Comparison of ENCODE assay signal across 15 mouse cellular contexts in the genomic region with DNA sequence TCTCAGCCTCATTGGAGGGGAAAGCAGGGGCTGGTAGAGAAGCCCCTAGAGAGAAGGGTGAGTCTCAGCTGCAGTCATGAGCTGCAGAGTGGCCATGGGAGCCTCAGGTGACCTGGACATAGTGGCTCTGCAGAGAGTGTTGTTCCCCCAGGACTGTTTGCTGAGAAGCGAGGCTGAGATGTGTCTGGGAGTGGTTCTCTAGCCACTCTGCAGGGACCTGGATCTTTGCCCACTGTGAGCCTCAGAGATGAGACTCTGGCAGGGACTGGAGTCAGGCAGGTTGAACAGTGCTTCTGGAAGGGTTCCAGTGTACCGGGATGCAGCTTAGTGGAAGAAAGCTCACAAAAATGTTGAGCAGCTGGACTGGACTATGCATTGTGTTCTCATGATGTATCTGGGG.
DNase-seq lines count a peak whose midpoint lies in the region; ATAC-seq lines count a peak whose summit lies in the region.
"Had no signal": no experiment of that assay in that cellular context is flagged by ENCODE, and none has a peak within 500 bp of the region (broad histone marks: within the 10 kb centered on the region; RNA-seq: fewer than 3 reads in every experiment).

No protein-coding gene starts in this region.

- H3K27ac ChIP-seq in embryonic facial prominence, embryonic 14.5 days (replicated peaks; ENCODE audit: low read depth, low read length): no peak overlapping the region
- no peak overlapping the region for H3K27ac ChIP-seq in embryonic facial prominence, embryonic 10.5 days (replicated peaks)
- H3K27ac ChIP-seq in midbrain, embryonic 11.5 days (ENCODE audit: low read depth, low read length): no peak overlapping the region
- no peak overlapping the region for H3K27ac ChIP-seq in midbrain, embryonic 16.5 days (ENCODE audit: low read length)
- H3K27ac ChIP-seq: forebrain, embryonic 12.5 days; neural tube, embryonic 12.5 days had no signal

- no peaks in the 10 kb centered on the region for H3K36me3 ChIP-seq in embryonic facial prominence, embryonic 14.5 days (ENCODE audit: control insufficient read depth, insufficient read depth, low read length)
- H3K36me3 ChIP-seq in embryonic facial prominence, embryonic 10.5 days (replicated peaks): no peaks in the 10 kb centered on the region
- no peaks in the 10 kb centered on the region for H3K36me3 ChIP-seq in midbrain, embryonic 11.5 days (ENCODE audit: control insufficient read depth, insufficient read depth, low read length)
- H3K36me3 ChIP-seq in midbrain, embryonic 16.5 days (ENCODE audit: control insufficient read depth, insufficient read depth, low read length): no peaks in the 10 kb centered on the region
- H3K36me3 ChIP-seq: forebrain, embryonic 12.5 days; G1E; neural tube, embryonic 12.5 days had no signal

- no peak overlapping the region for H3K9ac ChIP-seq in embryonic facial prominence, embryonic 14.5 days (ENCODE audit: low read depth, low read length)
- H3K9ac ChIP-seq in midbrain, embryonic 11.5 days (ENCODE audit: low read length): no peak overlapping the region
- H3K9ac ChIP-seq in midbrain, embryonic 16.5 days (ENCODE audit: low read depth, low read length): no peak overlapping the region
- H3K9ac ChIP-seq: forebrain, embryonic 12.5 days; neural tube, embryonic 12.5 days had no signal

- H3K4me3 ChIP-seq in embryonic facial prominence, embryonic 14.5 days (ENCODE audit: low read depth, low read length): no peak overlapping the region
- no peak overlapping the region for H3K4me3 ChIP-seq in embryonic facial prominence, embryonic 10.5 days
- no peak overlapping the region for H3K4me3 ChIP-seq in midbrain, embryonic 11.5 days (ENCODE audit: low read depth, low read length)
- no peak overlapping the region for H3K4me3 ChIP-seq in midbrain, embryonic 16.5 days (ENCODE audit: low read depth, low read length)
- H3K4me3 ChIP-seq: forebrain, embryonic 12.5 days; neural tube, embryonic 12.5 days had no signal

- H3K4me2 ChIP-seq in embryonic facial prominence, embryonic 14.5 days (ENCODE audit: low read depth, low read length): no peak overlapping the region
- no peak overlapping the region for H3K4me2 ChIP-seq in midbrain, embryonic 11.5 days
- H3K4me2 ChIP-seq in midbrain, embryonic 16.5 days (ENCODE audit: low read length): no peak overlapping the region
- H3K4me2 ChIP-seq: forebrain, embryonic 12.5 days; neural tube, embryonic 12.5 days had no signal

- 83% methylated on average over 2 of the region's 2 CpGs for WGBS in embryonic facial prominence, embryonic 14.5 days
- 81% methylated on average over 2 of the region's 2 CpGs for WGBS in embryonic facial prominence, embryonic 10.5 days
- 80% methylated on average over 2 of the region's 2 CpGs for WGBS in midbrain, embryonic 11.5 days
- WGBS in midbrain, embryonic 16.5 days: 76% methylated on average over 2 of the region's 2 CpGs

- H3K27me3 ChIP-seq in embryonic facial prominence, embryonic 14.5 days (replicated peaks; ENCODE audit: control insufficient read depth, insufficient read depth, low read length): no peaks in the 10 kb centered on the region
- H3K27me3 ChIP-seq in embryonic facial prominence, embryonic 10.5 days (replicated peaks; ENCODE audit: low read depth, poor library complexity, severe bottlenecking): no peaks in the 10 kb centered on the region
- no peaks in the 10 kb centered on the region for H3K27me3 ChIP-seq in midbrain, embryonic 11.5 days (ENCODE audit: control insufficient read depth, insufficient read depth, low read length)
- no peaks in the 10 kb centered on the region for H3K27me3 ChIP-seq in midbrain, embryonic 16.5 days (ENCODE audit: control insufficient read depth, insufficient read depth, low read depth, low read length)
- H3K27me3 ChIP-seq: forebrain, embryonic 12.5 days; neural tube, embryonic 12.5 days had no signal

- ATAC-seq in embryonic facial prominence, embryonic 14.5 days (ENCODE audit: low read depth): no peak
- ATAC-seq in midbrain, embryonic 11.5 days (ENCODE audit: low FRiP score): no peak
- no peak for ATAC-seq in midbrain, embryonic 16.5 days
- ATAC-seq in cerebellum, adult (ENCODE audit: insufficient number of reproducible peaks, low FRiP score, low TSS enrichment): 0 out of 2 replicates have a peak, but pooled peaks have one; percentile 50

- no peaks in the 10 kb centered on the region for H3K9me3 ChIP-seq in embryonic facial prominence, embryonic 14.5 days (ENCODE audit: control insufficient read depth, low read length)
- no peaks in the 10 kb centered on the region for H3K9me3 ChIP-seq in embryonic facial prominence, embryonic 10.5 days
- H3K9me3 ChIP-seq in midbrain, embryonic 11.5 days (ENCODE audit: control insufficient read depth, low read length): no peaks in the 10 kb centered on the region
- H3K9me3 ChIP-seq in midbrain, embryonic 16.5 days (replicated peaks; ENCODE audit: control insufficient read depth, low read length, poor library complexity, severe bottlenecking): no peaks in the 10 kb centered on the region
- H3K9me3 ChIP-seq: forebrain, embryonic 12.5 days; G1E; neural tube, embryonic 12.5 days had no signal

- intact Hi-C loops in heart, postnatal 25 days (cut with DNase I): no loop called here

- no peaks in the 10 kb centered on the region for H3K4me1 ChIP-seq in embryonic facial prominence, embryonic 14.5 days (ENCODE audit: control insufficient read depth, insufficient read depth, low read length)
- peaks cover 8% of the 10 kb centered on the region for H3K4me1 ChIP-seq in embryonic facial prominence, embryonic 10.5 days
- H3K4me1 ChIP-seq in midbrain, embryonic 11.5 days (ENCODE audit: control insufficient read depth, insufficient read depth, low read length): no peaks in the 10 kb centered on the region
- H3K4me1 ChIP-seq in midbrain, embryonic 16.5 days (ENCODE audit: control insufficient read depth, insufficient read depth, low read length): no peaks in the 10 kb centered on the region
- H3K4me1 ChIP-seq: forebrain, embryonic 12.5 days; neural tube, embryonic 12.5 days had no signal

- peak; percentile 28 for DNase-seq in embryonic facial prominence, embryonic 14.5 days (ENCODE audit: low spot score)
- no peak for DNase-seq in embryonic facial prominence, embryonic 10.5 days (ENCODE audit: low spot score)
- DNase-seq in midbrain, embryonic 11.5 days (ENCODE audit: low spot score, missing footprints): peak; percentile 8
- peak; percentile 28 for DNase-seq in fat pad, adult 2 months (ENCODE audit: extremely low read depth, low read depth, low spot score)
- DNase-seq in spleen, postnatal 14 days (ENCODE audit: low spot score in 2 of 2): no peak
- DNase-seq in heart, postnatal 25 days (ENCODE audit: low spot score): no peak
- DNase-seq: gastrocnemius, postnatal 25 days; heart, postnatal 10 days; kidney, postnatal 14 days; thymus, adult 2 months had no signal

Comparison
In these comparisons a context has a peak if more than half of its experiments do, and no peak if none do; other contexts are left out.
1. DNase-seq: peak in embryonic facial prominence, embryonic 14.5 days (single experiment), midbrain, embryonic 11.5 days (single experiment) and fat pad, adult 2 months (single experiment); none in embryonic facial prominence, embryonic 10.5 days (single experiment), spleen, postnatal 14 days (0 of 2) and heart, postnatal 25 days (single experiment).